Mouse (Mus musculus) layer of hippocampus, postnatal 25 days (tissue): ENCODE results near the gene Prune1. TPM values are rescaled to one million over a fixed set of nuclear protein-coding genes. Genes with fewer than 3 reads are reported as not detected.

ENCODE experiments used
- DNase-seq, 2 experiments: peaks; one replicate each; pipeline ENCODE4 v3.0.0; 2022; ENCODE audit warnings: mixed read lengths in 2 of 2, low spot score in 1 of 2; ENCODE audit errors: extremely low spot score in 1 of 2
- total RNA-seq, 2 experiments: library from RNA; stranded (reverse); gene quantifications; 2 replicates each; pipeline ENCODE4 v1.2.3; 2021

The Prune1 gene
- total RNA-seq, 2 experiments from 2014 or later, result 20.6 to 22.6 TPM

DNA sequence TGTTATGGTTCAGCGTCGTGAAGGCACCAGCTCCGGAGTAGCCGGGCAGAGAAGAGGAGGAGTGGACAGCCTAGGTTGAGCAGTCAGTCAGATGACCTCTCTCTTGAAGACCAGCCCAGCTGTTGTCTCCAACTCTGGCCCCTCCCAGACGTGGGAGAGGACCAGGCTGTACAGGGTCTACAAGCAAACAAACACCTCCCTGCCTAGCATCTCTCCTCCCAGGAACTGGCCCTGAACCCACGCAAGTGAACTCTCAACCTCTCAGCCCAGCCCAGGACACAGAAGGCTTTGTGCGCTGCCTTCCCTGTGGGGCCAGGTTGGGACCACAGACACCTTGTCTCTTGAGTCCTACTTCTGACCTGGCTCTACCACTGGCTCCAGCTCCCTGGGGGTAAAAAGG, 25.2 kb upstream of the Prune1 start, which contains the start of gene Anxa9:
Gene Anxa9, minus strand, starts transcription at position 77 of the 400 bp plus-strand sequence.
- DNase-seq, result no peak

DNA sequence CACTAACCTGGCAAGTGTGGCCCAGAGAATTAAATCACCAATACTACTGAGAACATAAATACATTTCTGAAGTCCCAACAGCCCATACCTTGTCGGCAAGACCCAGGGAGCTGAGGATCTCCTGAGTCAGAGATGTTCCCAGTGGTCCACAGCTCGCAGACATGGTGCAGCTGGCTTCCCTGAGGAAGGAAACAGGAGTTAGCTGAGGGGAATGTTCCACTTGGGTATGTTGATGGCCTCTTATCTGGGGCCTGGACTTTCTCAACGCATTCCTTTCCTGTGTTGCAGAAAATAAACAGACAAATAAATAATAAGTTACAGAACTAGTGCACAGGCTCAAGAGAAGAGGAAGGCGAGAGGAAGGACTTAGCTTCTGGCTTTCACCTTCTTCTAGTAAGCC, 24.4 kb upstream of the Prune1 start:
- DNase-seq, result no peak

DNA sequence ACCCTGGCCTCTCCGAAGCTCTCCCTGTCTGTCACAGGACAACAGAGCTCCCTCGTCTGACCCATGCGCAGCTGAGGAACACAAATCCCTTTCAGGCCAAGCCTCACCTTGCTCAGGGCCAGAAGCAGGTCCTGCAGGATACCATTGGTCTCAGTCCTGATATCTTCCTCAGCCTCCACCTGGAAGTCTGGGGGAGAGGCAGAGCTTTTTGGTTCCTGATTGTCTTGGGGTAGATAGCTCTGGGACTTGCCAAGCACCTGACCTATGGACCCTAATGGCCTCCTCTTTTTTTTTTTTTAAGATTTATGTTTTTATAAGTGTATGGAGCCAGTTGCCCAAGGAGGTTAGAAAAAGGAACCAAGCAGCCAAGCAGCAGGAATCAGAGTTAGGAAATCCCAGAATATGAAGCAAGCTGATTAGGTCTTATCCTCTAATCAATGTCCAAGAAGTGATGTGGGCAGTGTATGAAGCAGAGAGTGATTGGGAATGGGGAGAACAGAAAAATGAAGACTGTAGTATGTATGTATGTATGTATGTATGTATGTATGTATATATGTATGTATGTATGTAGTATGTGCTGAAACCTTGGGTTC, 19.4 kb upstream of the Prune1 start:
- no peak for DNase-seq

- no peak for DNase-seq
Measured at GRCm38 (mm10) chr3:95298018-95298417, 16.1 kb upstream of the Prune1 start.

DNA sequence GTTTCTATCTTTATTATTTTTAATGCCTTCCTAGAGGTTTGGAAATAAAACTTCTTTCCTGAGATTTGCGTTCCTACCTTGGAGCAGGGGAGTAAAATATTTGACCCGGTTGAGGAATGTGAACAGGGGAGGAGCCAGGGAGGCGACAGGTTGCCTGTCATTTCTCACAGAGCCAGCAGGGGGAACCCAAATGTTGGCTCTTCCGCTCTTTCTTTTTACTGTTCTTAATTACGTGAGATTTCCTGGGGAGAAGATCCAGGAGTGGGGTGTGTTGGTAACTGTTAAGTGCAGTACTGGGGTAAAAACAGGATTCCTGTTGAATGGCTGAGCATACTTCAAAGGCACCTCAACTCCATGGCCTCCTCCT, 14.2 kb upstream of the Prune1 start:
- peak in 1 of 2 experiments; percentile 34 for DNase-seq

DNA sequence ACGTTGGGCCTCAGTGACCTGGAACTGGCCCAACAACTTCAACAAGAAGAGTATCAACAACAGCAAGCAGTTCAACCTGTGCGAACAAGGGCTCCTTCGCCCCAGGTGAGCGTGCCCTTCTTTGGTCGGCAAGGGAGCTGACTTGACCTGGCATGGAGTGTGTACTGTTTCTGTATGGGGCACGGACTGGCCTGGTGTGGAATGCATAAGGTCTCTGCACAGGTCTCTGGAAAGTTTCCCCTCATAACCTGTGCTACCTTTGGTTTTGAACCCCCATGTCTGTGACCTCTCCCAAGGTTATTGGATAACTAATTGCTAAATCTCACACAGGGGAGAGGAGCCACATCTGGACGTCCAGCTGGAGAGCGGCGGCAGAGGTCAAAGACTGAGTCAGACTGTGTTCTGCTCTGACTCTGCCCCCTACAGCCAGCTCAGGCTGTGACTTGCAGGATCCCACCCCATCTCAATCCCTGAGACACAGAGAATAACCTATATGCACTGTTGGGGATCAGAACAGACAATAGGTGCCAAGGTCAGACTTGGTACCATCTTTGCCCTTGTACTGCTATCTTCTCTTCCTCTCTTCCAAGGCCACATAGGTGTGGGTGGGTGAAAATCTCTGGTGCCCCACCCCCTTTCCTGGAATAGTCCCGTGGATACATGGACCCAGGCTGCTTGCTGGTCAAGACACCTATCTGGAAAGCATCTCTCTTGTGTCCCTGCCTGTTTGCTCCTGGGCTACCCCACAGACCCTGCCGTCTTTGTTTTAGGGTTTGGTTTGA, 13.6 kb upstream of the Prune1 start:
- no peak for DNase-seq

DNA sequence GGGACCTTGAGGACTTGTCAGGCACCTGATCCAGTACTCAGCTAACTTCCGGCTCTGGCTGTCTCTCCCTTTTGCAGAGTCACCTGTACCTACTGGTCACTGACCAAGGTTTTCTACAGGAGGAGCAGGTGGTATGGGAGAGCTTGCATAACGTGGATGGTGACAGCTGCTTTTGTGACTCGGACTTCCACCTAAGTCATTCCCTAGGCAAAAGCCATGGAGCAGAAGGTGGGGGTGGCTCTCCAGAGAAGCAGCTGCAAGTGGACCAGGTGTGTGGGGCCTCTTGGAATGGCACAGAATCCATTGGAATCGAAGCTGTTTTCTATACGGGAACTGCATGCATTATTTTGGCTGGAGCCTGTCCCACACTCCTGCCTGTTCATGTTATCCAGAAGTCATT, 12.8 kb upstream of the Prune1 start:
- DNase-seq, result no peak

DNA sequence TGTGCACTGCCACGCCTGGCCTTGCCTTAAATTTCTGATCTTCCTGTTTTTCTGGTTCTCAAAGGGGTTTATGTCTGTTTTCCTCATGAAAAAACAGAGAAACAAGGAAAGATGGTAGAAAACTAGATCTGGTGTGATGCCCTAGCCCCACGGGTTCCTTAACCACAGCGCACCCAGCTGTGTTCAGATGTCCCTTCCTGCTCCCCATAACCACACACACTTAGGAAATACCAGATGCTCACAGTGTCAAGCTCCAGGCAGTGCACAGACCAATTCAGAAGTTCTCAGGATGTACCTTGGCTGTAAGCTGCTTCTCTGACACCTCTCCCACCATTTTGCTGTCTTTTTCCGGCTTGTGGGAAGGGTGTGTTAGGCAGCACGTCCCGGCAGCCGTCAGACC, 12.4 kb upstream of the Prune1 start:
- DNase-seq, result no peak

- no peak for DNase-seq
Measured at GRCm38 (mm10) chr3:95293537-95293936, 11.7 kb upstream of the Prune1 start.

- no peak for DNase-seq
Measured at GRCm38 (mm10) chr3:95292899-95293298, 11.0 kb upstream of the Prune1 start.

DNA sequence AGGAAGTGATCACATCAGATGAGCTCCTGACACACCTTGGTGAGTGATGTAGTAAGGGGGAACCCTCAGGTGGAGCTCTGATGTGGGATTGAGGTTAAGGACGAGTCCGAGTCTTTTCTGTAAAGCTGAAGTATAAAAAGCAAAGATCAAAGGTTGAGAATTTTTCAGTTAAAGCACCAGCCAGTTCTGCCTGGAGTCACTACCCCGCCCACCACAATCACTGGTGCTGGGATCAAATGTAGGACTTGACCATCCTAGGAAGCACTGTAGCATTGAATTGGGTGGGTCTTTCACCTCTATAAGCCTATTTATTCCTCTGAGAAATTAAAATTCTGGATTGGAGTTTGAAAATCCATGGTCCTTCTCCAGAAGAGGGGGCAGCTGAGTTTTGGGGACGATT, 9.2 kb upstream of the Prune1 start:
- no peak for DNase-seq

DNA sequence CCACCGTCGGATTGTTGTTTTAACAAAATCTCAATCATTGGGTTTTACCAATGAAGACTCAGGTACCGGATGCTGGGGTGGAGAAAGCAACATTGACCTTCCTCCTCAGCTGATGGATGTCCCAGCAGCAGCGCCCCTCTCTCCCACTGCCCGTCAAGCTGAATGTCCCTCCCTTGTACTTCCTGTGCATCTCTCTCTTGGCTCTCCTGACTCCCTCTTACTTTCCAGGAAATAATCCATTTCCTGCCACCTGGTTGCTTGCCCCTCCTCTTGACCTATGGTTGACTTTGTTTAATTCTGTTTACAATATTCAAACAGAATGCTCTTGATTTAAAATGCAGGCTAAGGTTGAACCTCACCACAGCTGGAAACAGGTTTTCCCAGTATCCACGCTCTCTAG, 8.3 kb upstream of the Prune1 start:
- DNase-seq, result no peak

GRCm38 (mm10) chr3:95289419-95289818, 7.5 kb upstream of the Prune1 start:
- no peak for DNase-seq

DNA sequence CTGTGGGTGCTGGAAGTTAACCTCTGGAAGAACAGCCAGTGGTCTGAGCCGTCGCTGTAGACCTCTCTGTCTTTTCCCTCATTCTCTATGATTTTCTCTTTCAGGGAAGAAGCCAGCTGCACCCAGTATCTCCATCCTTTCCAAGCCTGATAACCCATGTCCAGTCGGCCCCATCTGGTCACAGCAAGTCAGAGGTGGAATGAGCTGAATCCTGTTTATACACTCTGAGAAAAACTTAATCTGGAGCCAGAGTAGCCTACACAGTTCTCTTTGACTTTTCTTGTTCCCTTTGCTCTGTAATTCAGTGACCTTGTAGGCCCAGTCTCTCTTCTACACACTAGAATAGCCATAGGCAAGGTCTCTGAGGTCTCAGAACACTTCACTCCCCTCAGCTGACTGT, 5.7 kb upstream of the Prune1 start:
- no peak for DNase-seq

DNA sequence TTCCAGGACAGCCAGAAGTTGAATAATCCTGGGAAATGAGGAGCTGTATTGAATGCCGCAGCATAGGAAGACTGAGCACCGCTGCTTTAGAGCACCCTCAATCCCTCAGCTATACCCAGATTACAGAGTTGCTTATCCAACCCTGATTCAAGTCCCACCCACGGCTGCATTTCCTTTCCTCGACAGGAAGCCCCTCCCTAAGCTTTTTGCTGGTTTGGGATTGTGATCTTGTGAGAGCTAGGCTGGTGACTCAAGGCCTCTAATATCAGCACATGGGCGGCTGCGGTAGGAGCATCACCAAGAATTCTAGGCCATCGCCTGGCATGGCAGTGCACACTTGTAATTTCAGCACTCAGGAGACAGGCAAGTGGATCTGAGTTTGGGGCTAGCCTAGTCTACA, 4.6 kb upstream of the Prune1 start:
- no peak for DNase-seq

- DNase-seq, result no peak
Measured at GRCm38 (mm10) chr3:95286011-95286410, 4.1 kb upstream of the Prune1 start.

DNA sequence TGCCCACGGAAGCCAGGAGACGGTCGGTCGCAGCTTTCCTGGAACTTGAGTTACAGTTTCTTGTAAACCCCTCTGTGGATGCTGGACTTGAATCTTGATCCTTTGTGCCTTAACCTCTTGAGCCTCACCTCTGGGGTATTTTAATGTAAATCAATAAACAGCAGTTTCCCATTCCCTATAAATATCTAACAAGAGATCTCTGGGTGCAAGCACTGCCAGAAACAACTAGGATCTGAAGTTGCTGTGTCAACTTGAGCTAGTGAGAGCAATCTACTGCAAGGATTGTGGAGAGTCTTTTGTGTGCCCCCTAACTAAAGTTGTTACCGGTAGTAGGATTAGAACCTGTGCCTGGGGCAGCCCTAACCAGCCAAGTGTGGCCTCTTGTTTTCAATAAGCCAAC, 3.5 kb upstream of the Prune1 start:
- no peak for DNase-seq

- no peak for DNase-seq
Measured at GRCm38 (mm10) chr3:95284501-95285281, 2.8 kb upstream of the Prune1 start.

GRCm38 (mm10) chr3:95284062-95284461, 2.2 kb upstream of the Prune1 start:
- DNase-seq, result no peak

- no peak for DNase-seq
Measured at GRCm38 (mm10) chr3:95283589-95283941, 1.7 kb upstream of the Prune1 start.

GRCm38 (mm10) chr3:95282865-95283588, 1.2 kb upstream of the Prune1 start:
- DNase-seq, result peak; percentile 53 to 61
